Mouse (Mus musculus): ENCODE measurements around the gene Gm49450.

- no peak for TF ChIP-seq CTCF (IDR thresholded peaks at IDR 0.05; ENCODE audit: extremely low read depth, insufficient read length, insufficient replicate concordance, low read depth, low read length)
- TF ChIP-seq POLR2A (IDR thresholded peaks at IDR 0.05; ENCODE audit: low read depth, low read length): no peak
Observed at GRCm38 (mm10) chr15:98989701-98990430, 36.5 kb upstream of the Gm49450 start.

All from small intestine, adult 2 months (tissue).